Mouse (Mus musculus): Measurements from ENCODE around the gene Cdkl3. TPM values are rescaled to one million over a fixed set of nuclear protein-coding genes. Genes with fewer than 3 reads are reported as not detected.
A peak's percentile ranks its signal among the peaks of the same experiment; 100 is the strongest.
"Not testable (repeated sequence)": the region's sequence is repeated elsewhere in the genome, so short reads cannot be mapped to it uniquely, and the experiment has no call there.

The Cdkl3 gene
- total RNA-seq, 2 experiments from 2014 or later = 3.3 to 4.8 TPM

DNA sequence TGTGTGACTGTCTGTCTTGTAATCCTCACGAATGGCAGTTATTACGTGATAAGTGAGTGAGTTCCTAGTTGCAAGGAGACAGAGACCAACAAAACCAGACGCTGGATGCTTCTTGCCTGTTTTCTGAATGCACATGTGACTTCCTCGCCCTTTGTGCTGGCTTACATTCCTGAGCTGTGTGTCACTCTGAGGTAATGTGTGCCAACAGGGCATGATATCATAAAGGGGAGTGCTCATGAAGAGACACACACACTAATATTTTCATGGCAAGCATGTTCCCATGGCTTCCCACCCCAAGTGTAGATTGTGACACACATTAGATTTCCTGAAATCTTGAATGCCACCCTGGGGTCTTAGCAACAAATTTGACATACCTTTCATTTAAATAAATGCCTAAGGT is 73.9 kb downstream of the Cdkl3 start:
- peak; percentile 60 to 67 for DNase-seq

DNA sequence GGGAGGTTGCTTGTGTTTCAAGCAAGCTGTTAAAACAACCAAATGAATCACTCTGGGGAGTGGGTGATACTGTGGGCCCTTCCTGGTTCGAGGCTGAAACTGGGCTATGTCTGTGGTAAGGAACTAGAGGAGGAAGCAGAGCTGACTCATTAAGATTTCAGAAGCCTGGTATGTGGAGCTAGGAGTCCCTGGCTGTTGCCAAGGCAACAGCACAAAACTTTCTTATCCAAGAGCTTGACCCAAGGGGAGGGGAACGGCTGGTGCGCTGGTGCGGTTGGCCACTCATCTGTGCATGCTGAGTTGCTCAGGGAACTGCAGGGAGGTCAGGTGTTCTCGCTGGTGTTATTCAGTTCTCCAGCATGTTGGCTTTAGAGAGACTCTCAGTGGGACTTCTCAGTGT is 76.0 kb downstream of the Cdkl3 start:
- peak; percentile 63 to 73 for DNase-seq

DNA sequence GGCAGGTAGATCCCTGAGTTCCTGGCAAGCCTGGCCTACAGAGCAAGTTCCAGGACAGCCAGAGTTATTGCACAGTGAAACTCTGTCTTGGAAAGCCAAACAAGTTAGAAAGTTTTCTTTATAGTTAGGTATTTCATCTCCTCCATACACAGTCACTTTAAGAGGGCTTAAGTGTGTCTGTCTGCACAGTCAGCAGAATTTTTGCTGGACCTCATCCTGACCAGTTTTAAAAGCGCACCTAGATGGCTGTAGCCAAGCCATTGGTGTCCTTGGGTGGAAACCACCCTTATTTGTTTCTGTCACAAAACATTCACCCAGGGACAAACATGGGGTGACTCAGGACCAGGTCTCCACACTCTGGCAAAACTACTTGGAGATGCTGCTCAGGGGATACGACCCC is 76.6 kb downstream of the Cdkl3 start:
- DNase-seq = no peak

DNA sequence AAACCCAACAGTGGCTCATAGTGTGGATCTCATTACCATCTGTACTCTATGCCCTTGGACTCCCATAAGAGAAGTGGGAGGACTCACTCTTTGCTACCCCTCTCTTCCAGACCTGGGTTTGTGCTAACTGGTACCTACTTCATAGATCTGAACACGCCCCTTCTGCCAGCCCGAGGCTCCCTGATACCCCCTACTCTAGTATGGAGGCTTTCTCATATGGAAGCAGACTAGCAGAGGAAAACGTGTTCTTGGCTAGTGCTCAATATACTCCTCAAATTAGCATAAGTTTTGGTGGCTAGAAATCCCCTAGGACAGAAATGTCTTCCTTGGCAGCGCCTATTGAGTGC is 81.8 kb downstream of the Cdkl3 start:
- no peak for DNase-seq

DNA sequence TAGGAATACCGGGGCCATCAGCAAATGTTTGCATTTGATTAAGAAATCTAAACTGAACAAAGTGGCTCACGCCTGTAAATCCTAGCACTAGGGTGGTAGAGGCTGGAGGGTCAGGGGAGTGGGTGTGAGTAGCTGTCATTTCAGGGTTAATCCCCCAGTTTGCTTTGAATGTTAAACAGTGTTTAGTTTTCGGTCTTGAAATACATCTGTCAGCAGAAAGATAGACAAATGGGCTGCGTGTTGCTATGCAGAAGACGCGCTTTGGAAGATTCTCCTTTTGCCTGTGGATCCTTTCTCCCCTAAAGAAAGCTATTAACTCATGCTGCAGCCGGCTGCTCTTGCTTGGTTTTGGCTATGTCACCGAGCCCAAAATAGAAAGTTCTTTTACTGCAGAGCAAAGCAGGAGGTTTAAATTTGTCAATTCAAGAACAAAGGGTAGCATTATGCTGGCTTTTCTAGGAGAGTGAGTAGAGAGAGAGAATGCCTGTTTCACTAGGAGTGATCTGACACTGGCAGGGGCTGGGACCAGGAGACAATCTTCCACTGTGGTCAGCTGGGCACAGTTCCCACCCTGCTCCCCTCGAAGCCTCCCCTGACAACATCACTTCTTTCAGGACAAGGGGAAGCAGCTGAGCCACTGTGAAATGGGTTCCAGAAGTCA is 82.3 kb downstream of the Cdkl3 start:
- DNase-seq = no peak

DNA sequence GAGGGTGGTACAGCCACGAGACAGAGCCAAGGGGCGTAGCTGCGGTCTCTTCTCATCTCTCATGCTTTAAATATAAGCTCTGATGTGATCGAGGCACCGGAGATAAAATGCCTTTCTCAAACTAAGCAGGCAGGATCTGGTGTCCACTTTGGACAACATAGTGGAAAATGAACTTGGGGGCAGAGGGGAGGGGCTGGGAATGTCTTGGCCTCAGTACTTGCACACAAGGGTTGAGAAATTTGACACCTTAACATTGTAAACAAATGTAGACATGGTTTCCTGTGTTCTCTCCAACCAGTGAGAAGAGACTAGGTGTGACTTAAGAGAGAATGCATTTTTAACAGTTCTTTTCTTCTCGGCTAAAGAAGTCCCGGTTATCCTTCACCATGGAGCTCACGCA is 85.3 kb downstream of the Cdkl3 start:
- DNase-seq = no peak

DNA sequence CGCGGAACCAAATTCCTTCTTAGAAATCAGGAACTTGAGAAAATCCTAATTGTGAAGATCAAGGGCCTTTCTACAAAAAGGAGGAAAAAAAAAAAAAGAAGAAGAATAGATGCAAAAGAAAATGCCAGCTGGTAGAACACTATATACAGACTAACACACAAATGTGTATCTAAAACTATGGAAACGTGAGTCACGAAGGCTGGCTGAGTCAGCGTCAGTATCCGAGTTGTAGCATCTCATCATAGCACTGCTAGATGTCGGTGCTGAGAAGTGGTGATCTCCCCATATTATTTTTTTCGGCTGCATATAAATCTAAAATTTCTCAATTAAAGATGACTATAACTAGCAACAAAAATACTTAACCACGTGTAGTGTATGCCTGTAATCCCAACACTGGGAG is 87.2 kb downstream of the Cdkl3 start:
- peak in 1 of 2 experiments; percentile 27 for DNase-seq

DNA sequence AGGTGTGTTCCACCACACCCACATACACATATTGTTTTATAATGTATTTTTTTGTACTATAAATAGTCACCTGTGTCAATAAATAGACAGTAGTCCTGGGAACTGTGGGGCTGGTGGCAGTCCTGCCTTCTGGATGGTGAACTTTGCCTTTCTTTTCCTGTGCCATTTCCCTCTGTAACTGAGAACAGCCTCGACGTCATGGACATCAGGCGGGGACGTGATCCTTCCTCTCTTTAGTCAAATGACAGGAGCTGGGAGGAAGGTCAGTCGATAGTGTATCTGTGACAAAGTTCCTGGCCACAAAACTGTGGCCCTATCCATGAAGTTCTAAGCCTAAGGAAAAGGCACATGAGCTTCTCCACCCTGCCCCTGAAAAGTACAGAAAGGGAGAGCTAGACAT is 90.5 kb downstream of the Cdkl3 start:
- peak in 1 of 2 experiments; percentile 23 for DNase-seq

DNA sequence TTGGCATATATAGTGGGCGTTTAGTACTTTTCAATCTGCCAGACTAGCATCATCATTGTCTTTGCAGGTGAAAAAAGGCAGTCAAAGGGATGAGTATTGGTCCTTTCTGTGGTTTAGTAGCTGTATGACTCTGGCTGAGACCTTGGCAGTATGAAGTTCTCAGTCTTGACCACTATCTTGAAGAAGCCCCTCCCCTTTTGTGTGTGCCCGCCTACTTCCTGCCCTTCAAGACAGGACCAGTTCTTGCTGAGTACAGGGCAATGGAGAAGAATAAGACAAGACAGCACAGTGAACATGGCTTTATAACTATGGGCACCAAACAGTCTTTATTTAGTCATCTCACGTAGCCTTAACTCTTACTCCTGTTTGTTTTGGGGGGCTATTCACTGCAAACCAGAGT is 93.0 kb downstream of the Cdkl3 start:
- DNase-seq = no peak

DNA sequence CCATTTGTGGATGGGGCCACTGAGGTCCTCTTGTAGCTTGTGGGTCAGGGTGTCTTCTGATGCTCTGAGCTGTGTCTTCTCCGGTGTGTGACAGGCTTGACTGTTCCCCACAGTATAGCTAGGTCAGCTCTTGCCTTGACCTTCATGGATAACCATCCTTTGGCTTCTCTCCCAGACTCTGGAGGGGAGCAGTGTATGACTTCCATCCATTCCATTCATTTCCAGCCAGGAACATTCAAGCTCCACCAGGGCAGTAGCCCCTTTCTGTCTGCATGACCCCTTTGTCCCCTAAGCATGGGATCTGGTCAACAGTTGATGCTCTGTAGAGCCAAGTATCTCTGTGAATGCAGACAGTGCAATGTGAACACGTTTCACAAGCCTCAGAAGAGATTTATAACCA is 93.6 kb downstream of the Cdkl3 start:
- DNase-seq = peak; percentile 44 to 45

DNA sequence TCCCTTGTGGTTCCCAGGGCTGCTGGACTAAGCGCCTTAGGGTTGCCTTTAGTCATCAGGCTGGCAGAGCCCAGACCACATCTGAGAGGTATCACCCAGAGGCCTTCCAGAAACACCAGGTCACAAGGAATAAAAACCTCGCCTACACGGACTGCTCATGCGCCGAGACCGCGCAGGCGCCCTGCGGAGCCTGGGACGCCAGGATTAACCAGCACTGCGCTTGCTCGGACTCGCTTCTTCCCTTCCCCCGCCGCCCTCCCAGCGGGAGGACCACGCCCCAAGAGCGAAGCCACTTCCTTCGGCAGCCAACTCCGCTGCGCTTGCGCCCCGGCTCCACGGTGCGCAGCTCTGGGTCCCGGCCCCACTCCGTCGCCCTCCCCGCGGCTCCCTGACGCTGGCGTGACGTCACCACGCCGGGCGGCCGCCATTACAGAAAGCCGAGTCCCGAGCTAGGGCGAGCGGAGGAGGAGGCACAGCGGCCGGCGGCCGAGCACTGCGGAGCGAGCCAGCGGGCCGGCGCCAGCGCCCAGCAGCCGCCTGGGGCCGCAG is 94.5 kb downstream of the Cdkl3 start, which contains the start of gene Ppp2ca:
Gene Ppp2ca (plus strand): TSS at position 284 of the 549 bp plus-strand sequence.
- DNase-seq = peak; percentile 99

DNA sequence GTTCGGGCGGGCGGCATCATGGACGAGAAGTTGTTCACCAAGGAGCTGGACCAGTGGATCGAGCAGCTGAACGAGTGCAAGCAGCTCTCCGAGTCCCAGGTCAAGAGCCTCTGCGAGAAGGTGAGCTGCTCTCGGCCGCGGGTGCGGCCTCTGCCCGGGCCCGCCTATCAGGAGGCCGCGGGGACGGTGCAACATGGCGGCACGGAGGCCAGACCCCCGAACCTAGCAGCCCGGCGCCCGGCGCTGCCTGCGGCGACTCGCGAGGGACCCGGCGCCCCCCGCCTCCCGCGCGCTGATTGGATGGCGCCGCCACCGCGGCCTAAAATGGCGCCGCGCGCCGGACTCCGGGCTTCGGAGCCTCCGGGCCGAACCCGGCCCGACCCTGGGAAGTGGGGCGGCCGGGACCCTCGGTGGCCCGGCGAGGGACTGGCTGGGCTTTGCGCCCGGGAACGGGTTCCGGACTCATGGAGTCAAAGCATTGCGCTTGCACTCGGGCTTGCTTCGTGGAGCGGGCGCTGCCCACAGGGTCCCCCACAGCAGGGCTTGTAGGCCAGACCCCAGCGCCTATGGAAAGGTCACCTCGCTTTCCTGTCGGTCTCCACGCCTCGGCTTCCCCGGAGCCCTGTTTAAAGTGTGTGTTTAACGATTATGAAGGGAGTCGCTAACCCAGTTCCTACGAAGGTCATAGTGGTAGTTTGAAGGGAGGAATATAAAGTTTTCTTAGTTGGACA is 95.2 kb downstream of the Cdkl3 start:
- peak; percentile 66 to 80 for DNase-seq

DNA sequence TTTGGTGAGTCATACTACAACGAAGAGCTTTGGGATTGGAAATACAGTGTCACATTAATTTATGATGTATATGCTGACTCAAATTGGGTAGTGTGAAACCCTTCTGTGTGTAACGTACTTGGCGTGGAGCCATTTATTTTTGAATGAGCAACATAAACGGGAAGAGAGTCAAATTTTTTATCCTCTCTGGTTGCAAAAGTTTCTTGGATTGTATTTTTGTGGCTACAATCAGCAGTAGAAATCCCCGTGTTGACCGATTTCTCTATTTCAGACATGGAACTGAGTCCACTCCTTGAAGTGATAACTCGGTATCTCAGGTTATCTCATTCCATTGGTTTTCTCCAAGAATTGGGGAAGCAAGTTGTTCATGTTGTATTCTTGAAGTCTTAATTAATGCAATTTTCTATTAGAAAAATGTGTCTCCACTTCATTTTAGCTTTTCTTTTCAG is 95.8 kb downstream of the Cdkl3 start:
- DNase-seq = peak in 1 of 2 experiments; percentile 15

DNA sequence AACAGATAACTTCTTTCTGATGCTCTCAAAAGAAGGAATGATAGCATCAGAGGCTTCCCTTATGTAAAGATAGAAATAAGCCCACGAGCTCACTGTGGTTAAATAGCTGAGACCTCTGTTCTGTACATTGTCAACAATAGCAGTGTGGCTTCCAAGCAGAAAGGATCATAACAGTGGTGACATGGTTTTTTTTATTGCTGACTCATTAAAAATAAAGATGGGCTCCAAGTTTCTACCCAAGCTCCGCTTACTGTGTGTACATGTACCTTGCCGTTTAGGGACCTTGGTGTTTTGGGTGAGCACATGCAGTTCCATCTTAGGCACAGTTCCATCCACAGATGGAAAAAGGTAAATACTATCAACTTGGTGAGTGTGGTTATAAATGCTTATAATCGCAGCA is 99.0 kb downstream of the Cdkl3 start:
- no peak for DNase-seq

DNA sequence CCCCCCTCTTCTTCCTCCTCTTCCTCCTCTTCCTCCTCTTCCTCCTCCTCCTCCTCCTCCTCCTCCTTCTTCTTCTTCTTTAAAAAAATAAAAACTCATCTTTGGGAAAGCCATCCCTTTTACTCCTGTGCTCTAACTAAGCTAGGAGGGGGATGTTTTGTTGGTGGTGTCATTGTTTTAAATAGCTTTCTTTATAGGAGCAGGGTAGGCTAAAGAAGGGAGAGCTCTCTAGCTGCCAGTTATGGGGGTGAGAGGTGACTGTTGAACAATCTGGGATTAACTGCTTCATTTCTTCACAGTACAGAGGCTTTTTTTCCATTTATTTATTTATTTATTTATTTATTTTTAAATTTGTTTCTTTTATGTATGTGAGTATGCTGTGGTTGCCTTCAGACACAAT is 101.5 kb downstream of the Cdkl3 start:
- no peak for DNase-seq

DNA sequence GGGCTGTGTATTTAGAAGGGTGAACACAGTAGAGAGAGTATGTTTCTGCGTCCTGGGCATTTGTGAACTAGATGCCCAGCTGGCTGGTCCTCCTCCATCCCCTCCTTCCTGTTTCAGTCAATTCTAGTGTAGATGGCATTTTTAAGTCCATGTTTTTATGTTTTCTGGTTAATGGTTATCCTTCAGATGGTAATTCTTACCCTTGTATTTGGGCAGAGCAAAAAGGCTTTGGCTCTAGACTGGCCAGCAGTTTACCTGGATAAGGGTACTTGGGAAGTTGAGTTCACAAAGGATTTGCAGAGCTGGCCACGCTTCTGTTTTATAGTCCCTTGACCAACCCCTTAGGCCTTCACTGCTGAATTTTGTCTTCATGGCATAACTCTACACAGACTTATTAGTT is 102.0 kb downstream of the Cdkl3 start:
- no peak for DNase-seq

DNA sequence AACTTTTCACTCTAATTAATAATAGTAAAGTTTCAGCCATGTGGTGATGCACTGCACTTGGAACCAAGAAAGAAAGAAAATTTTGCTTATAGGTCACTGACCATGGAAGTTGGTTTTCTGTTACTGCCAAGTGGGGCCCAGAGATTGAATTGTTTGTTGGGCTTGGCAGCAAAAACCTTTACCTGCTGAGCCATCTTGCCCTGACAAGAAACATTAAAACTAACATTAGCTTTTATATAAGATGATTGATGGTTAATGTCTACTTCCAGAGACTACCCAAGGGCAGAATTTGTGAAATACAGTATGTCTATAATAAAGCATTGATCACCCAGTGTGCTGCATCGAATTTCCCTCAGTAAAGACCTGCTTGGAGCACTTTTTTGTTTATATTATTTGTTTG is 102.4 kb downstream of the Cdkl3 start:
- DNase-seq = no peak

DNA sequence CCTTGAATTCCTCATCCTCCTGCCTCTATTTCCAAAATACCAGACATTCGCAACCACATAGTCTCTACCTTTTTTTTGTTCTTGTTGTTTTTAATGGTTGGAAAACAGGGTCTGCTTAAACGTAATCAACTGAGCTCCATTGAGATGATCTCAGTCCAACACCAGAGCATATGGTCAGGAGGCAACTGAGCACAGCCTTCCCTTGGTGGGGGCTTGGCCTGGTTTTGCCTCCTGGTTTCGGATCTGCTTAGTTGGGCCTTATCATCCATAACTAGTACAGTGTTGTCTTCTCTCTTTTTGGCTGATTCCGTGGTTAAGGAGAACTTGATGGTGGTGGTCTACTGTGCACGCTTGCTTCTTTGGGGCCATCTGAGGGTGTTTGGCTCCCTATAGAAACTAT is 104.8 kb downstream of the Cdkl3 start:
- DNase-seq = no peak

DNA sequence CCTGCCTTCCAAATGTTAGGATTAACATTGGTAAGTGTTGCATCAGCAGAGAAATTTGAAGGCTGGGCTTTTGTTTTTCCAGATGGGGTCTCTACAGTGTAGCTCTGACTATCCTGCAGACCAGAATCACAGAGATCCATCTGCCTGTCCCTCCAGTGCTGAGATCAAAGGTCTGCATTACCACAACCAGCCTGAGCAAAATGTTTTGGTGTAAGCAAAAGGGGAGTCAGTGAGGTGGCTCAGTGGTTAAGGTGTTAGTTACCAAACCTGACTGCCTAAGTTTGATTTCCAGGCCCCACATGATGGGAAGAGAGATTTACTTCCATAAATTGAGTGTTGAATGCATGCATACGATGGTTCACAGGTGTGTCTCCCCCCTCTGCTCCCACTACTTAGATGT is 105.4 kb downstream of the Cdkl3 start:
- DNase-seq = no peak

DNA sequence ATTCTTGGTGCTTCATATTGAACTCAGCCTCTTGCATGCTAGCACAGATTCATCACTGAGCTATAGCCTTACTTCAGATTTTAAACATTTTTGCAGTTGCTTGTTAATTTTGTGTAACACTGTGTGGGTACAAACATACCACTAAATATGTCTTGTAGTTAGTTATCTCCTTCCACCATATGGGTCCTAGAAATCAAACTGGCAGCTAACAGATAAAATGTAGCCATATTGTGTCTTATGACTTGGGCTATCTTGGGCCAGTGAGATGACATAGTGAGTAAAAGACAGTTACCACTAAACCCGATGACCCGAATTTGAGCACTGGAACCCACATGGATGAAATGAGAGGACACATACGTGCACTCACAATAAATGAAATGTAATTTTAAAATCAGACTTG is 111.5 kb downstream of the Cdkl3 start:
- no peak for DNase-seq

DNA sequence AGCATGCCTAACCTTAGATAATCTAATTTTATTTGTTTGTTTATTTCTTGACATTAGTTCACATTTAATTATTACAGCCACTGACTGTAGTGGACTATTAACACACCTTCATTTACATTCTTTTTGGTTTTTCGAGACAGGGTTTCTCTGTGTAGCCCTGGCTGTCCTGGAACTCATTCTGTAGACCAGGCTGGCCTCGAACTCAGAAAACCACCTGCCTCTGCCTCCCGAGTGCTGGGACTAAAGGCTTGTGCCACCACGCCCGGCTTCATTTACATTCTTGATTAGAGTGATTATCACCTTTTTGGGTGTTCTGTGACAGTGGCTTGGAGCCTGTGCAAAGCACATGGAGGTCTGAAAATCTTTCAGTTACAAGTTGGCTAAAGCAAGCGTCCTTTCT is 112.1 kb downstream of the Cdkl3 start:
- DNase-seq = not testable (repeated sequence)

DNA sequence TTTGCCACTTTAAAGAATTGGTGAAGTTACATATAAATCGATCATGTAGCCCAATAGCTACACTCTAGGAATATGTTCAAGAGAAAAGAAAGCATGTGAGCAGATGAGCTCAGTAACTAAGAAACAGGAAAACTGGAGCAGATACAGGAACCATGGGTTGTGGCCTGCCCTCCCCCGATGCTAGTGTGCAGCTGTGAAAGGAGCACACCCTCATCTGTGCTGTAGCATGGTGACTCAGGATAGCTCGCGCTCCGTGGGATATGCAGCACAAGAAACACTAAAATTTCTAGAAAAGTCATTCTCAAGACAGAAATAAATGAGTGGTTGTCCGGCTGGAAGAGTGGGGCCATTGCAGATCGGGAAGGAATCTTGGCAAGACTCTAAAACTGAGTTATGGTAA is 113.1 kb downstream of the Cdkl3 start:
- DNase-seq = no peak

DNA sequence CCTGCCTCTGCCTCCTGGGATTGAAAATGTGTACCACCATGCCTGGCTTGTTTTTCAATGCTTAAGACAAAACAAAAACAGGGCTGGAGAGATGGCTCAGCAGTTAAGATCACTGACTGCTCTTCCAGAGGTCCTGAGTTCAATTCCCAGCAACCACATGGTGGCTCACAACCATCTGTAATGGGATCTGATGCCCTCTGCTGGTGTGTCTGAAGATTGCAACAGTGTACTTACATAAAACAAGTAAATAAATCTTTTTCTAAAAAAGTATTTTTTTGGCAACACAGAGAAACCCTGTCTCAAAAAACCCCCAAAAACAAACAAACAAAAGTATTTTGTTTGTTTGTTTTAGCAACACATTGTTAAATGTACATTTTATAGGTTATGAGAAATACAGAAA is 116.4 kb downstream of the Cdkl3 start:
- DNase-seq = not testable (repeated sequence)

DNA sequence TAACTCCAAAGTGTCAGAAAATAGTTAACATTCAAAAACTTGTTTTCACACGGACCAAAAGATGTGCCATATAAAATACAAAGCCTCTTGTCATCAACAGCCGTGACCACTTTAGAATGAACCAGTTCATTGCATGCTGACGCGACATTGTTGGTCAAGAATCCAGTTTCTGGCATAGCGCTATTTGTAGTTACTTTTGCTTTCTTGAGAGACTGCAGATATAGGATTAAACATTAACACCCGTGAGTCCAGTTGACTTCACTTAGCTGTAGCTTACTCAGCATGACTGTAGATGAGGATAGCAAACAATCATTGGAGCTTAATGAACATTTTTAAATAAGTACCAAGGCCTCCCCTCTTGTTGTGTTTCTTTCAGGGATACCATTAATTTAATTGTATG is 118.0 kb downstream of the Cdkl3 start:
- no peak for DNase-seq

All from adrenal gland, postnatal 36 days (tissue).